Mouse (Mus musculus) ES-E14 (cell line): ENCODE data around the gene Pnliprp2.

Experiments
- CHD2 ChIP-seq: IDR thresholded peaks from 2 replicates; pipeline ENCODE4 v1.6.1; 2014; ENCODE audit warnings: mild to moderate bottlenecking, low read depth, low read length, inconsistent platforms
- HCFC1 ChIP-seq: IDR thresholded peaks from 2 replicates; pipeline ENCODE4 v1.6.1; 2012; ENCODE audit warnings: low read length, inconsistent platforms, borderline replicate concordance; ENCODE audit not compliant: insufficient read depth
- MAFK ChIP-seq: IDR thresholded peaks from 2 replicates; pipeline ENCODE4 v1.6.1; 2014; ENCODE audit warnings: mild to moderate bottlenecking, low read depth, low read length, inconsistent platforms; ENCODE audit not compliant: insufficient read depth
- ZC3H11A ChIP-seq: IDR thresholded peaks from 2 replicates; pipeline ENCODE4 v1.6.1; 2012; ENCODE audit warnings: low read depth, mild to moderate bottlenecking, inconsistent platforms, low read length, borderline replicate concordance
- ZNF384 ChIP-seq: IDR thresholded peaks from 2 replicates; pipeline ENCODE4 v1.6.1; 2012; ENCODE audit warnings: low read depth, low read length, inconsistent platforms

DNA sequence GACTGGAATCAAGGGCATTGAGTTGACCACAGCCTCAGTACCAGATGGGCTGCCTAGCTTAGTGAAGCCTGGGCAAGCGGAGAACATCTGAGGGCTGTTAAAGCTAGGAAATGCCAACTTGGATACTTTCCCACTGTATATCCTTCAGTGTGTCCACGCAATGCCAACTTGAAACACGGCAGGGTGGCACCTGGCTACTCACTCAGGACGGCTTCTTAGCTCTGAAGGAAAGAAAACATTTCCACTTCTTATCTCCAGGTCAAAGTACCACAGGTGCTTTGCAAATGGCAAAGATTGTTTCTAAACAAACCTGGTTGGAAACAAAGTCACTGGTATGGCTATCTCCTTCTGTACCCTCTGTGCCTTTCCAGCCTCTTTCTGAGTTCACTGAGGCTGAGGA lies 648 bp upstream of the Pnliprp2 start:
- TF ChIP-seq ZC3H11A (no peak), CHD2 (no peak), HCFC1 (no peak), MAFK (no peak), ZNF384 (no peak)
